Mouse (Mus musculus) liver, postnatal 0 days (tissue): Measurements from ENCODE around the gene Susd2.

Experiments
- CTCF ChIP-seq: sonication (generic); IDR thresholded peaks from 2 replicates; pipeline ENCODE4 v1.5.1; 2016; ENCODE audit warnings: antibody characterized with exemption, low read depth
- EP300 ChIP-seq: IDR thresholded peaks from 2 replicates; pipeline ENCODE4 v1.6.1; 2016; ENCODE audit warnings: antibody characterized with exemption, low read depth, mild to moderate bottlenecking

GRCm38 (mm10) chr10:75667911-75668270 lies 24.1 kb upstream of the Susd2 start:
- no peak for TF ChIP-seq CTCF
- TF ChIP-seq EP300: no peak
